Comparison of ENCODE assay signal across 10 mouse cellular contexts in the genomic region with DNA sequence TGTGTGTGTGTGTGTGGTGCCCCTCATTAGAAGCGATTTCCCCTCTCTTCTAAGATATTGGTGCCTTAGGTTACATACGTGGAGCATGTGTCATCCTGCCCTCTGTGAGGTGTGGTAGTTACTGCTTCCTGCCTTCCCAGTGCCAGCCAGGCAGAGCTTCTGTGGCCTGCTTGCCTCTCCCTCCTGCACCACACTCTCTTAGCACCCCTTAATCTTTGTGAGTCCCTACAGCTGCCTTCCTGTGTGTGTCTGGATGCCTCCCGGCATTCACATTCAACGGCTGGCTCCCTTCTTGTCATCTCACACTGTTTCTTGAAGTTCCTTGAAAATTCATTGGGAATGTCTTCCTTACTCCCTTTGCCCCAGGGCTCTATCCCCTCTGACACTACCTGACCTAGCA.
A peak's percentile ranks its signal among the peaks of the same experiment; 100 is the strongest.
DNase-seq lines count a peak whose midpoint lies in the region; ATAC-seq and TF ChIP-seq lines count a peak whose summit lies in the region.
"Had no signal": no experiment of that assay in that cellular context is flagged by ENCODE, and none has a peak within 500 bp of the region (broad histone marks: within the 10 kb centered on the region; RNA-seq: fewer than 3 reads in every experiment).

No protein-coding gene starts in this region.

- intact Hi-C loops in heart, postnatal 36 days (cut with DNase I): no loop called here

- no peak overlapping the region for H3K4me3 ChIP-seq in heart, embryonic 13.5 days
- no peak overlapping the region for H3K4me3 ChIP-seq in midbrain, embryonic 10.5 days
- no peak overlapping the region for H3K4me3 ChIP-seq in midbrain, embryonic 13.5 days (replicated peaks)
- H3K4me3 ChIP-seq in limb, embryonic 10.5 days: no peak overlapping the region
- H3K4me3 ChIP-seq in stomach, embryonic 15.5 days (replicated peaks): no peak overlapping the region
- H3K4me3 ChIP-seq in cerebellum, adult 2 months (replicated peaks; ENCODE audit: insufficient read depth, low read depth, low read length): no peak overlapping the region

- H3K4me1 ChIP-seq in heart, embryonic 13.5 days: peaks cover 57% of the 10 kb centered on the region
- peaks cover 19% of the 10 kb centered on the region for H3K4me1 ChIP-seq in midbrain, embryonic 10.5 days
- H3K4me1 ChIP-seq in midbrain, embryonic 13.5 days (replicated peaks): no peaks in the 10 kb centered on the region
- H3K4me1 ChIP-seq in limb, embryonic 10.5 days: peaks cover 23% of the 10 kb centered on the region
- peaks cover 26% of the 10 kb centered on the region for H3K4me1 ChIP-seq in stomach, embryonic 15.5 days
- H3K4me1 ChIP-seq in cerebellum, adult 2 months (ENCODE audit: control insufficient read depth, insufficient read depth, low read length): no peaks in the 10 kb centered on the region

- peak overlapping the region; percentile 55 for H3K4me2 ChIP-seq in heart, embryonic 13.5 days
- no peak overlapping the region for H3K4me2 ChIP-seq in midbrain, embryonic 13.5 days (replicated peaks)
- H3K4me2 ChIP-seq in stomach, embryonic 15.5 days: no peak overlapping the region; the same call in 1 of the 2 replicates

- DNase-seq in heart, postnatal 36 days: no peak
- DNase-seq in midbrain, embryonic 10.5 days (ENCODE audit: low spot score): no peak
- no peak for DNase-seq in limb, embryonic 10.5 days (ENCODE audit: low spot score)
- no peak for DNase-seq in layer of hippocampus, adult 9-10 months (ENCODE audit: low spot score)
- no peak for DNase-seq in cerebellum, adult 2 months

- no peak for TF ChIP-seq CTCF in cerebellum, adult 2 months (IDR thresholded peaks at IDR 0.05; ENCODE audit: borderline replicate concordance, insufficient read depth, low read depth, low read length)

- peak overlapping the region; percentile 87 for H3K27ac ChIP-seq in heart, embryonic 13.5 days (replicated peaks)
- 0 out of 2 replicates have a peak overlapping the region, but pooled peaks have one; percentile 38 for H3K27ac ChIP-seq in midbrain, embryonic 10.5 days (replicated peaks)
- no peak overlapping the region for H3K27ac ChIP-seq in midbrain, embryonic 13.5 days
- peak overlapping the region; percentile 22; the same call in 1 of the 2 replicates for H3K27ac ChIP-seq in limb, embryonic 10.5 days
- peak overlapping the region; percentile 77 for H3K27ac ChIP-seq in stomach, embryonic 15.5 days
- H3K27ac ChIP-seq in cerebellum, adult 2 months (ENCODE audit: insufficient read depth, low read length): no peak overlapping the region

- H3K9ac ChIP-seq in heart, embryonic 13.5 days: peak overlapping the region; percentile 41
- H3K9ac ChIP-seq in midbrain, embryonic 13.5 days (replicated peaks): no peak overlapping the region
- no peak overlapping the region for H3K9ac ChIP-seq in stomach, embryonic 15.5 days

- no peak for TF ChIP-seq POLR2A in cerebellum, adult 2 months (IDR thresholded peaks at IDR 0.05; ENCODE audit: borderline replicate concordance, insufficient read depth, low read length)

- 19% methylated on average over 4 of the region's 4 CpGs for WGBS in heart, embryonic 13.5 days
- 68% methylated on average over 4 of the region's 4 CpGs for WGBS in midbrain, embryonic 10.5 days
- 88% methylated on average over 4 of the region's 4 CpGs for WGBS in midbrain, embryonic 13.5 days
- 58% methylated on average over 4 of the region's 4 CpGs for WGBS in limb, embryonic 10.5 days
- 22% methylated on average over 4 of the region's 4 CpGs for WGBS in stomach, embryonic 15.5 days
- 80% methylated on average over 4 of the region's 4 CpGs for WGBS in cerebellum, adult 2 months

- no peaks in the 10 kb centered on the region for H3K27me3 ChIP-seq in heart, embryonic 13.5 days (replicated peaks)
- H3K27me3 ChIP-seq in midbrain, embryonic 10.5 days (ENCODE audit: low read depth, poor library complexity, severe bottlenecking): no peaks in the 10 kb centered on the region
- no peaks in the 10 kb centered on the region for H3K27me3 ChIP-seq in midbrain, embryonic 13.5 days
- no peaks in the 10 kb centered on the region for H3K27me3 ChIP-seq in limb, embryonic 10.5 days (ENCODE audit: low read depth, poor library complexity, severe bottlenecking)
- no peaks in the 10 kb centered on the region for H3K27me3 ChIP-seq in stomach, embryonic 15.5 days (replicated peaks)
- H3K27me3 ChIP-seq in cerebellum, adult 2 months (ENCODE audit: control insufficient read depth, insufficient read depth, low read length): no peaks in the 10 kb centered on the region
- H3K27me3 ChIP-seq: CH12.LX had no signal

- no peaks in the 10 kb centered on the region for H3K9me3 ChIP-seq in heart, embryonic 13.5 days
- H3K9me3 ChIP-seq in midbrain, embryonic 10.5 days (replicated peaks): no peaks in the 10 kb centered on the region
- no peaks in the 10 kb centered on the region for H3K9me3 ChIP-seq in midbrain, embryonic 13.5 days
- H3K9me3 ChIP-seq in limb, embryonic 10.5 days (replicated peaks): no peaks in the 10 kb centered on the region
- no peaks in the 10 kb centered on the region for H3K9me3 ChIP-seq in stomach, embryonic 15.5 days

- ATAC-seq in heart, embryonic 13.5 days (ENCODE audit: extremely low read depth, insufficient number of reproducible peaks, low FRiP score, low TSS enrichment): no peak
- ATAC-seq in midbrain, embryonic 13.5 days: no peak
- ATAC-seq in stomach, embryonic 15.5 days (ENCODE audit: insufficient read depth, low FRiP score, low read depth): peak; percentile 37; the same call in 1 of the 2 replicates
- ATAC-seq: forebrain, embryonic 16.5 days had no signal

- H3K36me3 ChIP-seq in heart, embryonic 13.5 days: no peaks in the 10 kb centered on the region
- no peaks in the 10 kb centered on the region for H3K36me3 ChIP-seq in midbrain, embryonic 10.5 days
- H3K36me3 ChIP-seq in midbrain, embryonic 13.5 days: no peaks in the 10 kb centered on the region
- H3K36me3 ChIP-seq in limb, embryonic 10.5 days: no peaks in the 10 kb centered on the region
- no peaks in the 10 kb centered on the region for H3K36me3 ChIP-seq in stomach, embryonic 15.5 days

Comparison
In these comparisons a context has a peak if more than half of its experiments do, and no peak if none do; other contexts are left out.
1. H3K27ac ChIP-seq: peak in heart, embryonic 13.5 days (single experiment), midbrain, embryonic 10.5 days (single experiment), limb, embryonic 10.5 days (single experiment) and stomach, embryonic 15.5 days (single experiment); none in midbrain, embryonic 13.5 days (single experiment) and cerebellum, adult 2 months (single experiment).